Mouse (Mus musculus): Measurements from ENCODE around the gene Nbdy. TPM values are rescaled to one million over a fixed set of nuclear protein-coding genes. Genes with fewer than 3 reads are reported as not detected.
A peak's percentile ranks its signal among the peaks of the same experiment; 100 is the strongest.

Gene Nbdy
- total and polyA plus RNA-seq, 3 experiments: not detected

DNA sequence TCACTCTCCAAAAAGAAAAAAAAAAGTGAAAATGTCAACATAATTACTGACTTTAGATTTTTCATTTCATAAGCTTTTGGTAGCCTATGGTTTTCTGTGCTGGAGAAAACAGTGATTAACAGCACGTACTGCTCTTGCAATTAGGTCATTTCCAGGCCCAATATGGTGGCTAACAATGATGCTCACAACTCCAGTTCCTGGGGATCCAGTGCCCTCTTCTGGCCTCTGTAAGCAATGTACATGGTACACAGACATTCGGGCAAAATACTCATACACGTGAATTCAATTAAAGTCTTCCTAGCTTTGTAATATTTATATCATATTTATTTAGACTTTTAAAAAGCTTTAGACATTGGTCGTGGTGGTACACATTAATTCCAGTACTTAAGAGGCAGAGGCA, 3.8 kb upstream of the Nbdy start:
- H3K9me3 ChIP-seq (replicated peaks; ENCODE audit: low read length): no peaks in the 10 kb centered on the region
- in situ Hi-C loops (cut with MboI; ENCODE audit: low pct_ligation_motif_present, low pct_unique_long_range_greater_than_20kb, low sequenced_read_pairs) (no loop called here), dilution Hi-C loops (cut with MboI; ENCODE audit: extremely low pct_ligation_motif_present, extremely low pct_unique_long_range_greater_than_20kb, low sequenced_read_pairs) (no loop called here)
- H3K36me3 ChIP-seq (replicated peaks in 1 of 2; ENCODE audit: control insufficient read depth in 1 of 2, insufficient read depth in 1 of 2, low read length in 1 of 2): no peaks in the 10 kb centered on the region
- no peak overlapping the region for H3K4me3 ChIP-seq (replicated peaks in 1 of 3; ENCODE audit: low read depth in 2 of 3, low read length in 2 of 3, poor library complexity in 1 of 3)
- TF ChIP-seq ELF1 (IDR thresholded peaks at IDR 0.05; ENCODE audit: low read depth, low read length): no peak
- TF ChIP-seq EP300 (IDR thresholded peaks at IDR 0.05; ENCODE audit: low read length): no peak
- DNase-seq (ENCODE audit: extremely low read depth): peak; percentile 0
- no peaks in the 10 kb centered on the region for H3K79me2 ChIP-seq (replicated peaks; ENCODE audit: control insufficient read depth, extremely low read depth, insufficient read depth, poor library complexity, severe bottlenecking)
- no peaks in the 10 kb centered on the region for H3K27me3 ChIP-seq (replicated peaks)
- H3K27ac ChIP-seq (ENCODE audit: insufficient read depth, low read depth): no peak overlapping the region
- no peak overlapping the region for H3K4me2 ChIP-seq (ENCODE audit: insufficient read depth, low read depth, poor library complexity, severe bottlenecking)
- H3K4me1 ChIP-seq (ENCODE audit: control insufficient read depth in 1 of 2, insufficient read depth in 2 of 2): no peaks in the 10 kb centered on the region
- H3K9ac ChIP-seq (ENCODE audit: insufficient read depth, low read depth): no peak overlapping the region

- no peak for TF ChIP-seq MAX (IDR thresholded peaks at IDR 0.05; ENCODE audit: low read length)
- TF ChIP-seq NRF1 (IDR thresholded peaks at IDR 0.05; ENCODE audit: low read depth, low read length): no peak
- Histone ChIP-seq H3K4me3 (replicated peaks in 1 of 3; ENCODE audit: low read depth in 2 of 3, low read length in 2 of 3, poor library complexity in 1 of 3) (no peak overlapping the region), H3K79me2 (replicated peaks; ENCODE audit: control insufficient read depth, extremely low read depth, insufficient read depth, poor library complexity, severe bottlenecking) (no peaks in the 10 kb centered on the region), H3K4me2 (ENCODE audit: insufficient read depth, low read depth, poor library complexity, severe bottlenecking) (no peak overlapping the region), H3K27me3 (replicated peaks) (no peaks in the 10 kb centered on the region), H3K36me3 (replicated peaks in 1 of 2; ENCODE audit: control insufficient read depth in 1 of 2, insufficient read depth in 1 of 2, low read length in 1 of 2) (no peaks in the 10 kb centered on the region), H3K4me1 (ENCODE audit: control insufficient read depth in 1 of 2, insufficient read depth in 2 of 2) (no peaks in the 10 kb centered on the region), H3K27ac (ENCODE audit: insufficient read depth, low read depth) (no peak overlapping the region), H3K9ac (ENCODE audit: insufficient read depth, low read depth) (no peak overlapping the region), H3K9me3 (replicated peaks; ENCODE audit: low read length) (no peaks in the 10 kb centered on the region)
- dilution Hi-C loops (cut with MboI; ENCODE audit: extremely low pct_ligation_motif_present, extremely low pct_unique_long_range_greater_than_20kb, low sequenced_read_pairs): no loop called here
- in situ Hi-C loops (cut with MboI; ENCODE audit: low pct_ligation_motif_present, low pct_unique_long_range_greater_than_20kb, low sequenced_read_pairs): no loop called here
- no peak for DNase-seq (ENCODE audit: extremely low read depth)
Measured at GRCm38 (mm10) chrX:153724400-153724799, 1.0 kb downstream of the Nbdy start.

DNA sequence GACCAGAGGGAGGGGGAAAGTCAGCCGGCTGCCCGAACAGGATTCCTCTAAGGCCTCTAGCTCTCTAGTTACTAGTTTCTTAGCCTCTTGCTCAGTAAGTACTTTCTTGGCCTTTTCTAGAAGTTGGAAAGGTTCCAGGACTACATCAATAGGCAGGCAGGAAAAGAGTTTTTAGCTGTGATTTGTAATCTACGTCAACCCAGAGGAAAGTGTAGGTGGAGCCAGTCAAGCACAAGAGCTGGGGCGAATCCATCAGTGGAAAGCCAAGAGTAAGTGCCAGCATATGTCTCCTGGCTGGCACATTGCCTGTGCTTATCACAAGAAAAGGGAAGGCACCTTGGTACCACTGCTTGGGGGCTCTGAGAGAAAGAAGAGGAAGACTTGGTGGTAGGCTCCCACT, 12.3 kb downstream of the Nbdy start:
- in situ Hi-C loops (cut with MboI; ENCODE audit: low pct_ligation_motif_present, low pct_unique_long_range_greater_than_20kb, low sequenced_read_pairs) (no loop called here), dilution Hi-C loops (cut with MboI; ENCODE audit: extremely low pct_ligation_motif_present, extremely low pct_unique_long_range_greater_than_20kb, low sequenced_read_pairs) (no loop called here)

DNA sequence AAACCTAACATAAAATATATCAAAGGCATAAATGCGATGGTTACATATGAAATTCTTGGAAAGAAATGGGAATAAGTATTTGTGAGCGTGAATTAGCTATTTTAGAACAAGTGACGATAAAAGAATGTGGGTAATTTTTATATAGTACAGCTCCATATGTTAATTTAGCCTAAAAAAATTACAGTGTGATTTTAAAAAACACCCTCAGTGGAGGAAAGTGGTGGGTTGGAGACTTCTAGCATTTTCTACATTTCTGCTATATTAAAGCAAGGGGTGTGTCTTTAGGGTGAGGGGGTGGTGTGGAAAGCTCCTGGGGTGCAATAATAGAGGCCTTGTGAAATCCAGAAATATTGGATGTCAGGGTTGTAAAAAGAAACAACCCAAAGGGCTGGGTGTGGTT, 19.1 kb downstream of the Nbdy start:
- peaks cover 3% of the 10 kb centered on the region for H3K9me3 ChIP-seq (replicated peaks; ENCODE audit: low read length)
- dilution Hi-C loops (cut with MboI; ENCODE audit: extremely low pct_ligation_motif_present, extremely low pct_unique_long_range_greater_than_20kb, low sequenced_read_pairs) (no loop called here), in situ Hi-C loops (cut with MboI; ENCODE audit: low pct_ligation_motif_present, low pct_unique_long_range_greater_than_20kb, low sequenced_read_pairs) (no loop called here)
- H3K27me3 ChIP-seq (replicated peaks): no peaks in the 10 kb centered on the region
- H3K4me1 ChIP-seq (ENCODE audit: control insufficient read depth in 1 of 2, insufficient read depth in 2 of 2): no peaks in the 10 kb centered on the region
- H3K79me2 ChIP-seq (replicated peaks; ENCODE audit: control insufficient read depth, extremely low read depth, insufficient read depth, poor library complexity, severe bottlenecking): no peaks in the 10 kb centered on the region
- H3K36me3 ChIP-seq (replicated peaks in 1 of 2; ENCODE audit: control insufficient read depth in 1 of 2, insufficient read depth in 1 of 2, low read length in 1 of 2): no peaks in the 10 kb centered on the region
- H3K27ac ChIP-seq (ENCODE audit: insufficient read depth, low read depth): no peak overlapping the region
- H3K9ac ChIP-seq (ENCODE audit: insufficient read depth, low read depth): no peak overlapping the region
- TF ChIP-seq SIN3A (IDR thresholded peaks at IDR 0.05; ENCODE audit: low read length) (no peak), NRF1 (IDR thresholded peaks at IDR 0.05; ENCODE audit: low read depth, low read length) (no peak), RAD21 (IDR thresholded peaks at IDR 0.05; ENCODE audit: low read depth, low read length) (no peak), ELF1 (IDR thresholded peaks at IDR 0.05; ENCODE audit: low read depth, low read length) (no peak), KAT2A (IDR thresholded peaks at IDR 0.05; ENCODE audit: insufficient replicate concordance, low read length) (no peak), JUN (IDR thresholded peaks at IDR 0.05; ENCODE audit: insufficient read depth, low read depth, low read length) (no peak), SMC3 (IDR thresholded peaks at IDR 0.05; ENCODE audit: low read depth, low read length) (no peak), MAZ (IDR thresholded peaks at IDR 0.05; ENCODE audit: low read depth, low read length) (no peak), EP300 (IDR thresholded peaks at IDR 0.05; ENCODE audit: low read length) (no peak), MXI1 (IDR thresholded peaks at IDR 0.05; ENCODE audit: low read depth, low read length) (no peak), POLR2A (IDR thresholded peaks at IDR 0.05; ENCODE audit: low read depth, low read length) (no peak), ZC3H11A (IDR thresholded peaks at IDR 0.05; ENCODE audit: low read depth, low read length) (no peak), ZNF384 (IDR thresholded peaks at IDR 0.05; ENCODE audit: low read depth, low read length) (no peak), UBTF (IDR thresholded peaks at IDR 0.05; ENCODE audit: low read depth, low read length) (no peak), E2F4 (IDR thresholded peaks at IDR 0.05; ENCODE audit: insufficient replicate concordance, low read depth, low read length) (no peak)
- H3K4me2 ChIP-seq (ENCODE audit: insufficient read depth, low read depth, poor library complexity, severe bottlenecking): no peak overlapping the region
- no peak overlapping the region for H3K4me3 ChIP-seq (replicated peaks in 1 of 3; ENCODE audit: low read depth in 2 of 3, low read length in 2 of 3, poor library complexity in 1 of 3)
- DNase-seq (ENCODE audit: extremely low read depth): no peak

More for the DNA sequence above, 12.3 kb downstream of the Nbdy start:
- Histone ChIP-seq H3K79me2 (replicated peaks; ENCODE audit: control insufficient read depth, extremely low read depth, insufficient read depth, poor library complexity, severe bottlenecking) (no peaks in the 10 kb centered on the region), H3K4me2 (ENCODE audit: insufficient read depth, low read depth, poor library complexity, severe bottlenecking) (no peak overlapping the region), H3K9ac (ENCODE audit: insufficient read depth, low read depth) (no peak overlapping the region), H3K4me1 (ENCODE audit: control insufficient read depth in 1 of 2, insufficient read depth in 2 of 2) (no peaks in the 10 kb centered on the region), H3K36me3 (replicated peaks in 1 of 2; ENCODE audit: control insufficient read depth in 1 of 2, insufficient read depth in 1 of 2, low read length in 1 of 2) (no peaks in the 10 kb centered on the region), H3K4me3 (replicated peaks in 1 of 3; ENCODE audit: low read depth in 2 of 3, low read length in 2 of 3, poor library complexity in 1 of 3) (no peak overlapping the region), H3K27me3 (replicated peaks) (no peaks in the 10 kb centered on the region), H3K9me3 (replicated peaks; ENCODE audit: low read length) (peaks cover 10% of the 10 kb centered on the region), H3K27ac (ENCODE audit: insufficient read depth, low read depth) (no peak overlapping the region)
- no peak for DNase-seq (ENCODE audit: extremely low read depth)
- TF ChIP-seq CTCF (conservative IDR thresholded peaks at IDR 0.05 in 1 of 2, IDR thresholded peaks at IDR 0.05 in 1 of 2; ENCODE audit: low read depth in 2 of 2, low read length in 2 of 2): no peak
